Mouse (Mus musculus) embryonic facial prominence, embryonic 14.5 days (tissue): ENCODE results near the gene Lrrc7. TPM values are rescaled to one million over a fixed set of nuclear protein-coding genes. Genes with fewer than 3 reads are reported as not detected.

ENCODE experiments used
- ATAC-seq: fragments of 200-750 bp; cut with Nextera tagmentation; 2 replicates; pipeline ENCODE4 v1.8.0; 2017; ENCODE audit warnings: low read depth, moderate number of reproducible peaks, moderate TSS enrichment
- DNase-seq: peaks from one replicate; pipeline ENCODE4 v3.0.0-alpha.2; 2015; ENCODE audit warnings: low spot score
- H3K27ac ChIP-seq: fragments of 300-500 bp; sonication (generic); replicated peaks from 2 replicates; pipeline ENCODE4 v1.5.1; 2014; ENCODE audit warnings: low read depth, mild to moderate bottlenecking, low read length, moderate library complexity
- H3K27me3 ChIP-seq: fragments of 300-500 bp; sonication (generic); replicated peaks from 2 replicates; pipeline ENCODE4 v1.6.1; 2014; ENCODE audit warnings: low read length; ENCODE audit not compliant: control insufficient read depth, insufficient read depth
- H3K36me3 ChIP-seq: fragments of 300-500 bp; sonication (generic); 2 replicates; pipeline ENCODE4 v1.6.1; 2014; ENCODE audit warnings: low read length, mixed read lengths; ENCODE audit not compliant: control insufficient read depth, insufficient read depth
- H3K4me1 ChIP-seq: fragments of 300-500 bp; sonication (generic); 2 replicates; pipeline ENCODE4 v1.6.1; 2014; ENCODE audit warnings: antibody characterized with exemption, low read length; ENCODE audit not compliant: control insufficient read depth, insufficient read depth
- H3K4me2 ChIP-seq: fragments of 300-500 bp; sonication (generic); 2 replicates; pipeline ENCODE4 v1.6.1; 2014; ENCODE audit warnings: low read depth, mild to moderate bottlenecking, low read length, moderate library complexity, mixed read lengths
- H3K4me3 ChIP-seq: fragments of 300-500 bp; sonication (generic); 2 replicates; pipeline ENCODE4 v1.5.1; 2014; ENCODE audit warnings: low read depth, mild to moderate bottlenecking, low read length
- H3K9ac ChIP-seq: fragments of 300-500 bp; sonication (generic); 2 replicates; pipeline ENCODE4 v1.6.1; 2014; ENCODE audit warnings: low read depth, mild to moderate bottlenecking, low read length, moderate library complexity, mixed read lengths
- H3K9me3 ChIP-seq: fragments of 300-500 bp; sonication (generic); 2 replicates; pipeline ENCODE4 v1.6.1; 2016; ENCODE audit warnings: low read length; ENCODE audit not compliant: control insufficient read depth
- WGBS: fragments of 180-500 bp; shearing (Covaris S2); extraction: QIAGEN DNeasy Blood & Tissue Kit; methylation state at CpG from one replicate; pipeline ENCODE4 v1.1.7; 2014; 5-methylcytosine and 5-hydroxymethylcytosine counted together
- polyA plus RNA-seq: library from polyadenylated mRNA; unstranded; fragments of >200 nt; fragmentation: Nextera tagmentation; extraction: Ambion mirVana; gene quantifications from 2 replicates; pipeline ENCODE4 v1.2.1, GENCODE M21; 2014

Gene Lrrc7
- polyA plus RNA-seq, 1 experiment from 2014 or later, result 1.1 TPM

DNA sequence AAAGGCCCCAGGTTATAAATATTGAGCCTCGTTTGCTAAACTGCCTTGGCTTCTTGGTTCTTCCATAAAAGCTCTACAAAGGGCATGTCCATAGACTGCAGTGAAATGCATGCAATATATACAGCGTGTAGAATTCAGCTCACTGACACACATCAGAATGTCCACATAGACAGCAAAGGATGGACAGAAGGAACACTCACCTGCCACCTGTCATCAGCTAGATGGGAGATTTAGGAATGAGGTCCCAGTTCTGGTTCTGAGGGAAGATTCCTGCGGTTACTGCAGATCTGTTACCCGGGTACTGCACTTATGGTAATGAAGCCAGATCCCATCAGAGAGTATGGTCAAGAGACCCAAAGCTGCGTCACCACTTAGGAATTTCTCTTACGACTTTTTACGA is 494.1 kb downstream of the Lrrc7 start:
- ATAC-seq (no peak), DNase-seq (no peak)
- no peak overlapping the region for H3K9ac ChIP-seq
- peaks cover 12% of the 10 kb centered on the region for H3K36me3 ChIP-seq
- no peaks in the 10 kb centered on the region for H3K27me3 ChIP-seq
- H3K9me3 ChIP-seq, result no peaks in the 10 kb centered on the region
- no peak overlapping the region for H3K27ac ChIP-seq
- H3K4me3 ChIP-seq, result no peak overlapping the region
- no peaks in the 10 kb centered on the region for H3K4me1 ChIP-seq
- H3K4me2 ChIP-seq, result no peak overlapping the region
- WGBS, result 84% methylated on average over 7 of the region's 7 CpGs

DNA sequence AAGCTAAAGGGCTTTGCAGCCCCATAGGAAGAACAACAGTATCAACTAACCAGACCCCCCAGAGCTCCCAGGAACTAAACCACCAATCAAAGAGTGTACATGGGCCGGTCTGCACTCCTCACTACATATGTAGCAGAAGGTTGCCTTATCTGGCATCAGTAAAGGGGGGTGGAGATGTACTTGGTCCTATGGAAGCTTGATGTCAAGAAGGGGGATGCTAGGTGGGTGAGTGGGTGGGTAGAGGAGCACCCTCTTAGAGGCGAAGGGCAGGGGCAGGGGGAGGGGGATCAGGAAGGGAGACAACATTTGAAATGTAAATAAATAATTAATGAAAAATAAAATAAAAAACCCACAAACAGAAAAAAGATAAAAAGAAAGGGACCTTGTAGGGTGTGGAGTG is 496.8 kb downstream of the Lrrc7 start:
- Histone ChIP-seq H3K4me1 (no peaks in the 10 kb centered on the region), H3K9ac (no peak overlapping the region), H3K27me3 (no peaks in the 10 kb centered on the region), H3K36me3 (peaks cover 22% of the 10 kb centered on the region), H3K4me2 (no peak overlapping the region), H3K27ac (no peak overlapping the region), H3K9me3 (no peaks in the 10 kb centered on the region), H3K4me3 (no peak overlapping the region)
- DNase-seq (no peak), ATAC-seq (no peak)
- 84% methylated on average over 2 of the region's 2 CpGs for WGBS

DNA sequence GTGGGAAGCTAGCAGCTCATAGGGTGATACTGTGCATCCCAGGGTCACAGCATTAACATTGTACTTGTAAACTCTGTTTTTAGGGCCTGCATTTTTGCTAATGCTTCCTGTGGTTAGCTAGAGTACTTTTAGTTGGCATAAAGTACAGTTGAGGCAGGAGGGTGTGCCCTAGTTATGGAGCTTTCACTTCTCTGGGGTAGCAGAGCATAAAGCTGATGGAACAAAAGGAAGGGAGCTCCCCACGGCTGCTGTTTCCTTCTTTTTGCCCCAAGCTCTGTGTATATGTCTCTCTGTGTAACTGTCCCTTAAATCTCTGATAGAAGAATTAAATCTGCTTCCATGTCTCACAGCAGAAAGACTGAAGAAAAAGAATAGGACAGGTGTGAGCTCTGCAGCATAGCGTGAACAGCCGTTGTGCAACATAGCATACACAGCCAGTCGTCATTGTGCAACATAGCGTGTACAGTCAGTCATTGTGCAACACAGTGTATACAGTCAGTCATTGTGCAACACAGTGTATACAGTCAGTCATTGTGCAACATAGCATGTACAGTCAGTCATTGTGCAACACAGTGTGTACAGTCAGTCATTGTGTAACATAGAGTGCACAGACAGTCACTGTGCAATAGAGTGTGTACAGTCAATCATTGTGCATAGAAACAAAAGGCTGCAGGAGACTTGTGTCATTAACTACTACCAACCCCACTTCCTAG is 500.1 kb downstream of the Lrrc7 start:
- Histone ChIP-seq H3K36me3 (peaks cover 39% of the 10 kb centered on the region), H3K9ac (no peak overlapping the region), H3K4me3 (no peak overlapping the region), H3K27ac (no peak overlapping the region), H3K9me3 (no peaks in the 10 kb centered on the region), H3K4me2 (no peak overlapping the region), H3K27me3 (no peaks in the 10 kb centered on the region), H3K4me1 (no peaks in the 10 kb centered on the region)
- WGBS, result 93% methylated on average over 5 of the region's 5 CpGs
- ATAC-seq (no peak), DNase-seq (no peak)

DNA sequence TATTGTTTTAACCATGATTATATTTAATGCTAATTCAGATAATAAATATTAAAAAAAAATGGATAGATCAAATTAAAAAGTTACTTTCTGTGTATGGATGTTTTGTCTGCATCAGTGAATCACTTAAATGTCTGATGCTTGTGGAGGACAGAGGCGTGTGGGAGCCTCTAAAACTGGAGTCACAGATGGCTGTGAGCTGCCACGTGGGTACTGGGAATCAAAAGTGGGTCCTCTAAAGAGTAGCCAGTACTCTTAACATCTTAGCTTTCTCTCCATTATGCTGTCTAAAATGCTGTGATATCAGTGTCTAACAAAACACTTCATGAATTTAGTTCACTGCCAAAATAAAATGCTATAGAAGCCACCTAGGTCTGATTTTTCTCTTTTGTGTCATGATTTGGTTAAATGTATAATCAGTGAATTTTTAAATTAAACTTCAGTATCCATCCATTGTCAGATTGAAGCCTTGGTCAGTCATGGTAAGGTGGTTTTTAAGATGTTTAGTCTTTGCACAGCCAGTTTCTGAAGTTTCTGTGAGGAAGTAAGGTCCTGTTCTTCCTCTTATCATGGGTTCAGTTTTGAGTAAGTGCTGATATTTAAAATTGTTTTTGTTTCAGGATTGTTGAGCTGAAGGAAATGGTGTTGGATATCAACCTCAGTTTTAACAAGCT is 501.3 kb downstream of the Lrrc7 start:
- 86% methylated on average over 2 of the region's 2 CpGs for WGBS
- ATAC-seq, result no peak

DNA sequence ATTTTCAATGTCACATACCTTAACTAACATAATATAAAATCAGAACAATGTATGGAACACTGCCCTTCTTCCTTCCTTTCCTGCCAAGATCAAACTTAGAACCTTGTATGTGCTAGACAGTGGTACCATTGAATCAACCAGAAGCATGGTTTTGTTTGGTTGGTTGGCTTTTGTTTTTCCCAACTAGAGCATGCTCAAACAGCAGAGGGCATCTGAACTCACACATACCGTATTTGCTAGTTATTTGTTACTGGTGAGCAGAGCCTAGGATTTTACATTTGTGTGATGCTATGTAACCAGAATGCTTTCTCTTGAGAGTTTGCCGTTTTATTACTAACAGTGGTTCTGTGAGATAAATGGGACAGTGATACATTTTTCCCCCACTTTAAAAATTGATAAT is 512.5 kb downstream of the Lrrc7 start:
- no peaks in the 10 kb centered on the region for H3K4me1 ChIP-seq
- no peak overlapping the region for H3K4me3 ChIP-seq
- no peak overlapping the region for H3K9ac ChIP-seq
- H3K36me3 ChIP-seq, result 0 out of 2 replicates have a peak, but pooled peaks cover 16% of the 10 kb centered on the region
- H3K4me2 ChIP-seq, result no peak overlapping the region
- no peak for ATAC-seq
- no peak for DNase-seq
- no peak overlapping the region for H3K27ac ChIP-seq
- no peaks in the 10 kb centered on the region for H3K27me3 ChIP-seq
- H3K9me3 ChIP-seq, result no peaks in the 10 kb centered on the region
- WGBS, result 84% methylated on average over 2 of the region's 2 CpGs

More for the DNA sequence above, 501.3 kb downstream of the Lrrc7 start:
- DNase-seq, result no peak
- H3K9ac ChIP-seq, result no peak overlapping the region
- H3K4me3 ChIP-seq, result no peak overlapping the region
- H3K36me3 ChIP-seq, result peaks cover 48% of the 10 kb centered on the region
- no peaks in the 10 kb centered on the region for H3K9me3 ChIP-seq
- H3K4me1 ChIP-seq, result no peaks in the 10 kb centered on the region
- no peak overlapping the region for H3K27ac ChIP-seq
- H3K4me2 ChIP-seq, result no peak overlapping the region
- H3K27me3 ChIP-seq, result no peaks in the 10 kb centered on the region

DNA sequence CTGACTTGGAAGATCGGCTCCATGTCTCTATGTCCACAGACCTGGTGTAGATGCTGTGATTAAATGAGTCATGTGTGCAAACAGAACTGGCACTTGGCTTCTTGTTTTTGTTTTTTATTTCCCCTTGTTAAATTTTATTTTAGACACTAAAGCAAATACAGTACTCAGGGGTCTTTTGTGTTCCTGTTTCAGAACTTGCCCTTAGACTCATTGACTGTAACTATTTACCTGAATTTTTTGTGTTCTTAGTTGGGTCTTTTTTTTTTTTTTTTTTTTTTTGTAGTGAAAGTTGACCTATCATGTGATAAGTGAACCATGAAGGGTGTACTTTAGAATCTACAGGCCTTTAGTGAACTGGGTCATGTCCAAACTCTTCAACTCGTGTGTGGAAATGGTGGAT is 521.3 kb downstream of the Lrrc7 start:
- Histone ChIP-seq H3K4me3 (no peak overlapping the region), H3K27me3 (no peaks in the 10 kb centered on the region), H3K36me3 (0 out of 2 replicates have a peak, but pooled peaks cover 3% of the 10 kb centered on the region), H3K9me3 (no peaks in the 10 kb centered on the region), H3K27ac (no peak overlapping the region), H3K9ac (no peak overlapping the region), H3K4me2 (no peak overlapping the region), H3K4me1 (peaks cover 7% of the 10 kb centered on the region)
- ATAC-seq (no peak), DNase-seq (no peak)
- 94% methylated on average over 2 of the region's 2 CpGs for WGBS

DNA sequence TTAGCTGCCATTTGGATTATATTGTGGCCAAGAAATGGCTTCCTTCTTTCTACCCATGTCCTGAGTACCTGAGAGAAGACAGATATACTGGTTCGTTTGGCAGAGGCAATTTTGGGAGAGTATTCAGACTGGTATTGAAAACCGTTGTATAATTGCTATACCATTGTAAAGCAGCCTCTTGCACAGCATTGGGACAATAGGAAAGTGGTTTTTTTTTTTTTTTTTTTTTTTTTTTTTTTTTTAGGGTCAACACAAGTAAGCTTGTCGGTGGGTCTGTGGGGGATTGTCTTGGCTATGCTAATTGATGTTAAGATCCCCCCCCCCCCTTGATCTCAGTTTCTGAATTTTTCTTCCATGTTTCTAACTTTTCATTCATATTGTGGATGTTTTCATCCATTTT is 523.9 kb downstream of the Lrrc7 start:
- 0 out of 2 replicates have a peak overlapping the region, but pooled peaks have one; percentile 77 for H3K4me2 ChIP-seq
- no peak overlapping the region for H3K27ac ChIP-seq
- no peak overlapping the region for H3K4me3 ChIP-seq
- no peak for DNase-seq
- H3K27me3 ChIP-seq, result no peaks in the 10 kb centered on the region
- no peak overlapping the region for H3K9ac ChIP-seq
- no peak for ATAC-seq
- peaks cover 15% of the 10 kb centered on the region for H3K4me1 ChIP-seq
- WGBS, result 88% methylated on average over 3 of the region's 3 CpGs
- H3K36me3 ChIP-seq, result no peaks in the 10 kb centered on the region
- no peaks in the 10 kb centered on the region for H3K9me3 ChIP-seq

DNA sequence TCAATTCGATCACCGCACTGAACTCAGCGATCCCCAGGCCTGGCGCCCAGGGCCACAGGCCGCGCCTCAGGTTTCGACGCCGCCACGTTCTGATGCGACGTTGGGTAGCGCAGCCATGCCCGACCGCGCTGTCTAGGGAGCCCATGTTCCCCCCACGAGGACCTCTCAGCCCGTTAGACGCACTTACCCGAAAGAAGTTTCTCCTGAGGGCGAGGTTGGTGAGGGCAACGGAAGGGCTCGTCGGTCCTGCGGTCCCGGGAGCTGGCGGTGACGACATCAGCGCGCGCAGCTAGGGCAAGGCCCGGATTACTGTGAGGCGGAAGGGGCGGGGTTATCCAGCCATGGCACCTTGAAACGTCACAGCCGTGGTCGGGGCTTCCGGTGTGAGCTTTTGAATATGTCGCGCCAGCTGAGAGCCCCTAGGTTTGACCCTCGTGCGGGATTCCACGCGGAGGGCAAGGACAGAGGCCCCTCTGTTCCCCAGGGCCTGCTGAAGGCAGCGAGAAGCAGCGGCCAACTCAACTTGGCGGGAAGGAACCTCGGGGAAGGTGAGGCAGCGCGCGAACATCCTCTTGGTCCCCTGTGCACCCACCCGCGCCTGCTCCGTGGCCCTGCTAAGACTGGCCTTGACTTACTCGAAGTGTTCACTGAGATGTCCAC is 525.6 kb downstream of the Lrrc7 start, which contains the start of the genes Srsf11 and Lrrc40:
TSS of gene Srsf11 (minus strand) at position 311 of the 660 bp plus-strand sequence.
TSS of gene Lrrc40 (plus strand) at position 334 of the 660 bp plus-strand sequence.
- no peaks in the 10 kb centered on the region for H3K36me3 ChIP-seq
- H3K4me3 ChIP-seq, result peak within 1 kb of the TSS; percentile 91
- peaks cover 20% of the 10 kb centered on the region for H3K4me1 ChIP-seq
- H3K9me3 ChIP-seq, result no peaks in the 10 kb centered on the region
- ATAC-seq (peak; percentile 96), DNase-seq (peak; percentile 98)
- no peaks in the 10 kb centered on the region for H3K27me3 ChIP-seq
- WGBS, result under 1% methylated on average over 52 of the region's 55 CpGs
- peak within 1 kb of the TSS; percentile 77 for H3K4me2 ChIP-seq
- H3K27ac ChIP-seq, result peak within 1 kb of the TSS; percentile 87
- peak within 1 kb of the TSS; percentile 93 for H3K9ac ChIP-seq
